Mouse (Mus musculus): ENCODE results near the gene Myo18a.

Gene Myo18a

DNA sequence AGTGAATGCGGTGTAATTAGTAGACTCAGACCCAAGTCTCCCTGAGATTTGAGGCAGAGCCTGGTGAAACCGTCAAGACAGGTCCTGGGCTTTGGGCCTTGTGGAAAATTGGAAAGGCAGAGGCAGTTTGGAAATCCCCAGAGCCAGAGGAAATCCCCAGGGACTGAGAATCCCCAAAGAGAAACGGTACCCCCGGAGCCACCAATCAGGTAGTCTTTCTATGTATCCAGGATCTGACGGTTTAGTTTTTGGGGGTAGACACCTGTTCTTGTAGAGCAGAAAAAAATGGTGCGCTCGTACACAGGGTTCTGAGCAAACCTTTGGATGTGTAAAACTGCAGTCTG, 29.5 kb downstream of the Myo18a start:
- CTCF ChIA-PET = interaction anchor here (0.5 to 1.0 kb wide), 2 partner anchors 30 to 115 kb away, joined by 3 to 7 read pairs; partner anchors contain the start of gene Myo18a

DNA sequence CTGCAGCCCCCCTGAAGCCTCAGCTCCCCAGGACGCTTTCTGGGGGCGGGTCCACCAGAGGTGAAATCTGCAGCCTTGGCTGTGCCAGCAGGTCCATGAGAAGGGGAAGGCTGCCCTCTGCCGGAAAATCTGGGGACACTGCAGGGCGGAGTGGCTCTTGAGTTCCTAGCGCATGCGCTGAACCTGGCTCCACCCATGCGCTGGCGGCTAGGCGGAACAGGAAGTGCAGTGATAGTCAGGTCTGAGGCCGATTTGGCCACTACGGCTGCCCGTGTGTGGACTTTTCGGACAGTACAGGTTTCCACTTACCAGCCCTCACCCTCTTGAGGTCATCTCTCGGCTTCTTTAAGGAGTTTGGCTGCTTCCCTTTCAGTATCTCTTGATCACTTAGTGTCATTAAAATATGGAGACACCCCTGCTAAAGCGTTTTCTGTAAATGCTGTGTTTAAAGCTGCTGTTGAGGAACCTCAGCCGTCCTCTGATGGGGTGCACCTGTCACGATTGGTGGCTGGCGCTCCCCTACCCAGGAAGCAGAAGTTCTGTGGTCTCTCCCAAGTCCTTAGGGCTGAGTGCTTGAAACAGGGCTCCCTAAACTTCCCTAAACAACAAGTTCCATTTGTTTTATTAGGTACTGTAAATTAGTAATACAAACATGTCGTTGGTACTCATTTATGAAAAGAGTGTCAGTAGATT, 30.3 kb downstream of the Myo18a start:
- CTCF ChIA-PET = interaction anchor here (0.5 to 1.1 kb wide), 3 partner anchors 31 to 164 kb away, joined by 3 to 7 read pairs (median 4); partner anchors contain the start of gene Myo18a

DNA sequence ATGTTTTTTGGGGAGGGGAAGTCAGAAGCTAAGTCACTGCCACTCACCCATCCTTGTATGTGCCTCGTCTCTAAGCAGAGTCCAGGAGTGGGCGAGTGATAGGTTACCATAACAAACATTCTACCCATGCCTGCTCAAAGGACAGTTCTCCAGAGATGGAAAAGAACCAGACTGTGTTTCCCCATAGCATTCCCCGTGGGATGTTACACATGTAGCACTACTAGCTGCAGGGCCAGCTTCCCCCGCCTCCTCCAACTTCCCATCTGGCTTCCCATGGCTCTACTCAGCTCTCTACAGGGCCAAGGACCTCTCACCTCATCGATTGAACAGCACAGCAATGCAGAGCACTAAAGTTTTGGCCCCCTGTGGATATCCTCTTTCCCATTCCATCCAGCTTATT, 32.2 kb downstream of the Myo18a start:
- CTCF ChIA-PET = interaction anchor here (1.2 kb wide), 1 partner anchor 12 kb away, joined by 3 read pairs; no protein-coding TSS in a partner anchor

GRCm38 (mm10) chr11:77800491-77800868, 37.4 kb downstream of the Myo18a start:
- CTCF ChIA-PET = no interaction called here

DNA sequence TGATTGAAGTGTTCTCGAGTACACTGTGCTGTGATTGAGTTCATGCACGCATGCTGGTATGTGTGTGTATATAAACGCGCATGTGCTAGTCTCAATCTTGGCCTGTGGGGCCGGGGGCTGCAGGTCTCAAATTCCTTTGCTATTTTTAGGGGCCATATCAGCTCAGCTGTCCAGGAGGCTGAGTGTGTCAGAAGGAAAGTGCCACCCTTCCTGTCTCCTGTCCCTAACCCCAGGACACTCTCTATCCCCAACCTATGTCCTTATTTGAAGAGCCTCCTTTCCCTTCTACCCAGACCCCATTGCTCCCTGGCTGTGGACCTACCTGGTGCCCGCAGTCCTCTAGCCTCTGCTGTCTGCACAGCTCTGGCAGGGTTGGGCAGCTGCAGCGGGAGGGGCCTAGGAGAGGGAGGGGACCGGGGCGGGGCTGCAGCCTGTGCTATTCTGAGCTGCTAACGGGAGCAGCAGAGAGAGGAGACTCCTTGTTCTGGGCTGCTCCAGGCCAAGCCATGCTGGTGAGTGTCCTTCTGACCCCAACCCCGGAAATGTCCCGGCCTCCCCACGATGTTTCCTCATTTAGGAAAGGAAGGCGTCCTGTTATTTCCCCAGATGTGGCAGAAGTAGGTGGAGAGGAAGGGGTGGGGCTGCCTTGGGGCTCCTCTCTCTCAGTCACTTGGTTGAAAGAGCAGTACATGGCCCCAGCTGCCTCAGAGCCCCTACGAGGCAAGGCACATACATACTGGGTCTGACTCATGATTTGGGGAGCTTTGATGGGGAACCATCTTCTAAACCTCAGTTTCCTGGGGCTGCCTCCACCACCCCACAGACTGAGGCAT, 38.0 kb downstream of the Myo18a start:
- CTCF ChIA-PET = no interaction called here

- CTCF ChIA-PET = interaction anchor here (0.6 to 0.7 kb wide), 3 partner anchors 20 to 169 kb away, joined by 3 to 14 read pairs (median 5); no protein-coding TSS in a partner anchor
Observed at GRCm38 (mm10) chr11:77802341-77802865, 39.4 kb downstream of the Myo18a start.

GRCm38 (mm10) chr11:77806218-77806617, 43.2 kb downstream of the Myo18a start:
- CTCF ChIA-PET = interaction anchor here (0.6 kb wide), 1 partner anchor 1269 kb away, joined by 3 read pairs; no protein-coding TSS in a partner anchor

- CTCF ChIA-PET = interaction anchor here (1.4 kb wide), 1 partner anchor 12 kb away, joined by 3 read pairs; no protein-coding TSS in a partner anchor
Observed at GRCm38 (mm10) chr11:77806855-77807254, 43.8 kb downstream of the Myo18a start.

DNA sequence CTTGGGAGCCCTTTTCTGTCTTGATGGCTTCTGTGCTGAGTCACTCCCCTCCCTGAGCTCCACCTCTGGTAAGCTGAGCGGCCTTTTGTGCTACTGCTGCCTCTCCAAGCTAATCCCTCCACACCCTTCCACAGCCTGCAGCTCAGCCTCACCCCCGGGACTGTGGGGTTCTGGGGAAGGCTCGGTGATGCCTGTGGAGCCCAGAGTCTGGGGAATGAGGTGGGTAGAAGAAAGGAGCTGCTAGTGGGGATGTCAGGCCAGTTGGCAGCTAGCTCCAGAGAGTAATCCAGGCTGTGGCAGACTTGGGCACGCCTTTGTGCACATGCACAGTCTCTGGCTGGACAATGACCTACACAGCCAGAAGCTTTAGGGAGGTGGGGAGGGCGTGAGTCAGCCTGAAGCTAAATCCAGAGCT, 45.0 kb downstream of the Myo18a start:
- CTCF ChIA-PET = interaction anchor here (1.4 kb wide), 1 partner anchor 13 kb away, joined by 3 read pairs; no protein-coding TSS in a partner anchor

DNA sequence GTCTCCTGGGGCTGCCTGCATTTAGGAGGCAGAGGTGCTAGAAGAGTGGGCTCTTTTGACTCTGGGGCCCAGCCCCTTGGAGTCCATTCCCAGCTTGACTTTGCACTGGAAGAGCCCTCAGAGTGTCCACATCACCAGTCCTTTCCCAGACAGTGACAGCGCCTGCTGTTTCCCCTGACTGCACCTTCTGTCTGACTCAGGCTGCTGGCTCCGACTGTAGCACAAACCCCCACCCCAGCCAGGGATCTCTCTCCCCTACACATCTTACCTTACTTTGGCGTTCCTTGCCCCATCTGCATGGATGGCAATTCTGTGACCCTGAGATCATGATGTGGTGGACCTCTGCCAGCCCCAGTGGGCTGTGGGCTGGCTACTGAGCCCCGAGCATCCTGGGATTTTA, 46.2 kb downstream of the Myo18a start:
- CTCF ChIA-PET = interaction anchor here (0.5 kb wide), 1 partner anchor 310 kb away, joined by 5 read pairs; no protein-coding TSS in a partner anchor

DNA sequence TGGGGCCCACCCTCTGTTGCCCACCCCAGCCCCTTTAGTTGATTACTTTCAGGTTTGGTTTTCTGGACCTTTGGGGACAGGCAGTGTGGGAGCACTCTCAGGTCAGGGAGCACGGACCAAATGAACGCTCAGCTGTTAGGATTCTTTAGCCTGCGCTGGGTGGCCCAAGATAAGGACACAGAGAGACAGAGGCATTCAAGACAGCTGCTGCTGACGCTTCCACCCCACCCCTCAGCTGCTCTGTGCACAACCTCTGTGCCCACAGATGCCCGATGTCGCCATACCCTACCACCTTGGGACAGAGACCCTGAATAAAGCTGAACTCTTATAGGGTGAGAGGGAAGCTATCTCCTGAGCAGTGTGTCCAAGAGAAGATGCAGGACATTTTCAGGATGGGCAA, 47.0 kb downstream of the Myo18a start:
- CTCF ChIA-PET = interaction anchor here (0.6 kb wide), 1 partner anchor 159 kb away, joined by 3 read pairs; no protein-coding TSS in a partner anchor

DNA sequence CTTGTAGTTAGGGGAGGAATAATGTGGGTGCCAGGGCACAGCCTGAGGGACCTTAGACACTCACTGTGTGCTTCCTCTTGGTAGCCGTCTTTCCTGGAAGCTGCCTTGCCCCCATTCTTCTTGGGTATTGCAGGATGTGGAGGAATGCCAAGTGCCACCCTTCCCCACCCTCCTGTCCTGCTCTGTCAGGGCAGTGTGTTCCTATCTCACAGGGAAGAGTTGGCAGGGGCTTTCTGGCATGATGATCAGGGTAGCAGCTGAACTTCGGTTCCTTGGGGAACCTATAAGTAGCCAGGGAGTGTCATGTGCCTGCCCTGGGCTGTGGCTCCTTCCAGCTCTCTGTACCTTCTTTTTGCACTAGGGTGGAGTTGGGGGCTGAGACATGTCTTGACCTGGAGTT, 50.9 kb downstream of the Myo18a start:
- CTCF ChIA-PET = interaction anchor here (0.5 to 0.7 kb wide), 3 partner anchors 76 to 170 kb away, joined by 3 to 16 read pairs (median 5); no protein-coding TSS in a partner anchor

DNA sequence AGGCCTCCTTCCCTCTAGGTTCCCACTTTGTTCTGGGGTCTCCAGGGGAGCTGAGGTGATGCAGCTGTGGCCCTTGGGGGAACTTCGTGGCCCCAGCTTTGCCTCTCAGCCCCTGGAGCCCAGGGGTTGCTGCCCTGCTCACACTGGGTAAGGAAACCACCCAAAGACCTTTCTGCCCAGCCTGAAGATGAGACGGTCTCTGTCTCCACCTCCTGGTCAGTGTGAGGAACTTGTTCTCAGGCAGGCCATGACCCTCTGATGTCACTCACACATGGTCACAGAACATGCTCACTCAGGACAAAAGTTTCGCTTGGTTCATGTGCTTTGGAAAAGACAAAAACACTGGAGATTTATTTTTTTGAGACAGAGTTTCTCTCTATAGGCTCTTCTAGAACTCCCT, 53.0 kb downstream of the Myo18a start:
- CTCF ChIA-PET = interaction anchor here (1.7 kb wide), 1 partner anchor 53 kb away, joined by 5 read pairs; the partner anchor contains the start of gene Myo18a

DNA sequence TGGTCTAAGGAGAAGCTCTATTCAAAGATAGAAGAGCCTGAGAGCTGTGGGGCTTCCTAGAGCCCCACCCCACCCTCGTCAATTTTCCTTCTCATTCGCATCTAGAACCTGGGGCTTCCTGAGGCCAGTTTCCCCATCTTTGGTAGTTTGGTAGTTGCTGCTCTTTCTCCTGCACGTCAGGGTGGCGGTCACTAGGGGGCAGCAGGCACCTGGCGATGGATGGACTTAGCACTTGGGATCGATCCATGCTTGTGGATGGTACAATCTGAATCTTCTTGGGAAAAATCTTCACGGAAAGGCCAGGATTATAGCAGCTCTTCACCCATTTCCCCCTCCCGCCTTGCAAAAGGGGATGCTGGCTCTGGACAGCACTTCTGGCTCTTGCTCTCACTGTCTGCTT, 58.6 kb downstream of the Myo18a start:
- CTCF ChIA-PET = interaction anchor here (0.7 to 0.8 kb wide), 2 partner anchors 19 to 353 kb away, joined by 5 to 14 read pairs; no protein-coding TSS in a partner anchor

GRCm38 (mm10) chr11:77822781-77823180, 59.7 kb downstream of the Myo18a start:
- CTCF ChIA-PET = interaction anchor here (0.7 to 0.8 kb wide), 2 partner anchors 11 to 739 kb away, joined by 5 to 9 read pairs; no protein-coding TSS in a partner anchor

DNA sequence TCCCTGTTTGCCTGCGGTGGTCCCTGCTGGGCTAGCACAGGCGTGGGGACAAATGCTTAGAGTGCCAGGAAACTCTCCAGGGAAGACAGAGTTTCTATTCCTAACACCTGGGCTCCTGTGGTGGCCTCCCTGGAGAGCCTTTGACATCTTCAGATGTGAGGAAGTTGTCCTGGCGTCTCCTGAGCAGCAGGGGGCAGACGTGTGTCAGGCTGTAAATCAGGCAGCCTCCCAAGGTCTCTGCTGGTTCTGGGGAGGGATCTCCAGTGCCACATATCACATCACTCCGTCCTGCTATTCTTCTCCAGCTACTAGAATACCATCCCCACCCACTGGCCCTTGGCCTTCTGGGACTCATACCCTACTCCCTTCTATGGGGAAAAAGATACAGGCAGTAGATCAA, 62.8 kb downstream of the Myo18a start:
- CTCF ChIA-PET = interaction anchor here (0.6 to 1.7 kb wide), 2 partner anchors 138 to 141 kb away, joined by 3 to 8 read pairs; no protein-coding TSS in a partner anchor

DNA sequence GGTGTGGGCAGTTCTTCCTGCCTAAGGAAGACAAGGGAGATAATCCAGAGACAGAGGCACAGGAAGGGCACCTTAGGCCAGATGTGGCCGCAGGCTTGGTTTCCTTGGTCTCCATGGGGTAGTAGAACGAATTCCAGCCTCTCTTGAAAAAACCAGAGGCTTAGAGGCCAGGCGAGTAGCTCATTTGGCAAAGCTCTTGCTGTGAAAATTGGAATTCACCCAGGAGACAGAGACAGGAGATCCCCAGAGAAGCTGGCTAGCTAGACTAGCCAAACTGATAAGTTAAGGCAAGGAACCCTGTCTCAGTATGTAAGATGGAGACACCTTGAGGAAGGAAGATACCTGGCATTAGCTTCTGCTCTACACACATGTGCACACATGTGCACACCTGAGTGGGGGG, 63.3 kb downstream of the Myo18a start:
- CTCF ChIA-PET = interaction anchor here (1.0 to 1.7 kb wide), 2 partner anchors 139 to 141 kb away, joined by 3 to 8 read pairs; no protein-coding TSS in a partner anchor

DNA sequence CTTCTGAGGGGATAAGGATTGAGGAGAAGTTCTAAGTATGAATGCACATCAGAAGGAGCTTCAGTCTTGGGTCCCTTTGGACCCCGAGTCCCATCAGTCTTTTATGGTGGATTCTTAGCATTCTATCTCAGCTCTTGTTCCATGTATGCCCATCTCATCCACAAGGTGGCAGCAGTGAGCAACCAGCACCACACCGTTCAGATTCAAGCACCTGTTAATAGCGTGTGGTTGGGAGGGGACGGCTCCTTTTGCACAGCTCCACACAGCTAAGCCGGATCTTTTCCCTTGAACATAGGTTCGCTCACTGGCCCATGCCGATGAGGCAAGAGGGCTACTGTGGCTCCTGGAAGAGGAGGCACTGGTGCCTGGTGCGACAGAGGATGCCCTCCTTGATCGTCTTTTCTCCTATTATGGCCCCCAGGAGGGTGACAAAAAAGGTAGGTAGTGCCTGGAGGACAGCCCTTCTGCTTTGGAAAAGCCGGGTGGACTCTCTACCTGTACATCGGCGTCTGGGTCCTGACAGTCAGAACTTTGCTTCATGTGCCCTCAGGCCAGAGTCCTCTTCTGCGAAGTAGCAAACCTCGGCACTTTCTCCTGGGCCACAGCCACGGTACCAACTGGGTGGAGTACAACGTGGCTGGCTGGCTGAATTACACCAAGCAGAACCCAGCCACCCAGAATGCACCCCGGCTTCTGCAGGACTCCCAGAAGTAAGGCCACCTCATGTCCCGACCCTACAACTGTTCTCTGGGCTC, 64.4 kb downstream of the Myo18a start:
- CTCF ChIA-PET = interaction anchor here (1.0 to 1.7 kb wide), 2 partner anchors 138 to 139 kb away, joined by 3 to 8 read pairs; no protein-coding TSS in a partner anchor

DNA sequence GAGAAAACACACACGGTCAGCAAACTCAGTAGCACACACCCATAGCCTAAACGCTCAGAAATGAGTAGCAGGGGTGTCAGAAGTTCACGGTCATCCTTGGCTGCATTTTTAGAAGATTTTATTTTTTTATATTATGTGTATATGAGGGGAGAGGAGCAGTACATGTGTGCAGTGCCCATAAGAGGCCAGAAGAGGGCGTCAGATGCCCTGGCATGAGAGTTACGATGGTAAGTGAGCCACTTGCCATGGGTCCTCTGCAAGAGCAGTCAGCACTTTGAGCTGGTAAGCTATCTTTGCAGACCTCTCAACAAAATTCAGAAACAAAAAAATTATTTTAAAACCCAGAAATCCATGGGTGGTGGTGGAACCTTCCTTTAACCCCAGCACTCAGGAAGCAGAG, 65.1 kb downstream of the Myo18a start:
- CTCF ChIA-PET = no interaction called here

GRCm38 (mm10) chr11:77829043-77829841, 66.2 kb downstream of the Myo18a start:
- CTCF ChIA-PET = no interaction called here
